Mouse (Mus musculus): ENCODE measurements around the gene Gm5431.
"Not testable (repeated sequence)": the region's sequence is repeated elsewhere in the genome, so short reads cannot be mapped to it uniquely, and the experiment has no call there.

Gm5431 gene

GRCm38 (mm10) chr11:48871201-48871772 lies 30.7 kb downstream of the Gm5431 start, which contains the start of gene Irgm1:
TSS of gene Irgm1 (minus strand) at chr11:48871683.
- DNase-seq (ENCODE audit: low spot score in 2 of 2): peak; percentile 74 to 84

GRCm38 (mm10) chr11:48870781-48871180 lies 31.2 kb downstream of the Gm5431 start:
- no peak for DNase-seq (ENCODE audit: low spot score in 2 of 2)

DNA sequence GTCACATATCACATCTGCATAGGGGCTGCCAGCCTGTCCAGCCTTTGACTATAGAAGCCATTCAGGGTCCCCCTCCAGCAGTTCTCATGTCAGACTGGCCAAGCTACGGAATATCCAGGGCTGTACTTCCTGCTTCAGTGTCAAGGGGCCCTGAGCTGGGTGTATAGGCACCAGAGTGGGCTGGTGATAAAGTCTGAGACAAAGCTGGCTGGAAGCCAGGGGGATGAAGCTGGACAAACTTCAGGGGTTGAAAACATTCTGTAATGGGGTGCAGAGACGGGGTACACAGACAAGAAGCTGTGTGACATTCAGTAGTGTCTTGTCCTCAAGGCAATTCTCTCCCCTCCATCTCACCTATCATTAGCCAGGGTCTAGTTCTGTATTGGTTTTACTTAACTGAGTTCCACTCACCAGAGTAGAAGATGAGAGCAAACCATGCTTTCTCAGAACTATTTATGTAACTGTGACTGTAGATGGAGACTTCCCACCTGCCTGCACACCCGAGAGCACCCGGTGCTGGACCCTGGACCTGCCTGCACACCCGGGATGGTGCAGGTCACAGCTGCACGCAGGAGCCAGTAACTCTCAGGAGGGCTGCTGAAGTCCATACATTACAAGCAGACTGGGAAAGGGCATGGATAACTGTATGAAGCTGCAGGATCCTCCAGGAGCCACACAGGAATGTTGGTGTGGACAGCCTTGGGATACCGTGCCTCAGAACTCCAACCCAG lies 32.5 kb downstream of the Gm5431 start:
- DNase-seq (ENCODE audit: low spot score in 2 of 2): no peak

DNA sequence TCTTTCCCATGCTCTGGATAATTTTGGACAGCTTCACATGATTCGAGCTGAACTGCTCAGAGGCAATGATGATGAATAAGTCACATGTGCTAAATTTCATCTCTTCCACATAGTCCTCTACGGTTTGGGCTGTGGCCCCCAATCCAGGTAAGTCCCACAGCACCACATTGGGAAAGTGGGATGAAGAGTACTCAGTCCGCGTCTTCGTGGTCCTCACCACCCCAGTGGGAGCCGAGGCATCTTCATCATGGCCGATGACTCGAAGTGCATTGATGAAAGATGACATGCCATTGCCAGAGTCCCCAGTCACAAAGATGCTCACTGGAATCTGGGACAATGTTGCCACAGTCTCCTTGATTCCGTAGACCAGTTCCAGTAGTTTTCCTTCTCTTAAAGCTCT lies 35.5 kb downstream of the Gm5431 start:
- no peak for DNase-seq (ENCODE audit: low spot score in 2 of 2)

DNA sequence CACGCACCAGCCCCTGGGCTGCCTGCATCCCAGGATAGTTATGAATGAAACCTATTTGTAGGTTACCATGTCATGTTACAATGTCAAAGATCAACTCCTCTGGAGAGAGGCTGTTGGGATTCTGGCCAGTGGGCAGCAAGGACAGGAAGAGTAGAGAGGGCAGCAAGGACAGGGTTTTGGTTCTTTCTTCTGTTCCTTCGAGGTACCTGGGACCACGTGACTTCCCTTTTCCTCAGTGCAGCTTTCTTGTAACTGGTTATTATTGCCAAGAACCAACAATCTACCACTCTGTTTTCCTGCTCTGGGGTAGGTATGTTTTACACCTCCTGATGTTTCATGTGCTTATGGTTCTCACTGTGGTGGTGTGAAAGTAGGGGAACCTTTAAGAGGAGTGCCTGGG lies 38.2 kb downstream of the Gm5431 start:
- no peak for DNase-seq (ENCODE audit: low spot score in 2 of 2)

- DNase-seq (ENCODE audit: low spot score in 2 of 2): no peak
Measured at GRCm38 (mm10) chr11:48862784-48863319, 39.2 kb downstream of the Gm5431 start.

DNA sequence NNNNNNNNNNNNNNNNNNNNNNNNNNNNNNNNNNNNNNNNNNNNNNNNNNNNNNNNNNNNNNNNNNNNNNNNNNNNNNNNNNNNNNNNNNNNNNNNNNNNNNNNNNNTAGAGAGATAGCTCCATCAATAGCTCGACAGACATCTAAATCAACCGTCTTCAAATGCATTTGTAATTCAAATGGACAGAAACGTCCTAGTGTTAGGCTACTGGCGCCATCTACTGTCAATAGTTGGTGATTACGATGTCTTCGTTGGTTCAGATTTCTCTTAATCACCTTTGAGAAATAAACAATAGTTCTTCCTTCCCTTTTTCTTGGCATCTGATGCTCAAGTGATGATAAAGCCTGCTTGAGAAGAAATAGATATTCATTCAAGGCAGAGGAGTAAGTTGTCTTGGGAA lies 43.0 kb downstream of the Gm5431 start:
- DNase-seq (ENCODE audit: low spot score in 2 of 2): peak; percentile 37 to 63

GRCm38 (mm10) chr11:48853474-48854180 lies 48.4 kb downstream of the Gm5431 start:
- DNase-seq (ENCODE audit: low spot score in 2 of 2): peak; percentile 79 to 85

DNA sequence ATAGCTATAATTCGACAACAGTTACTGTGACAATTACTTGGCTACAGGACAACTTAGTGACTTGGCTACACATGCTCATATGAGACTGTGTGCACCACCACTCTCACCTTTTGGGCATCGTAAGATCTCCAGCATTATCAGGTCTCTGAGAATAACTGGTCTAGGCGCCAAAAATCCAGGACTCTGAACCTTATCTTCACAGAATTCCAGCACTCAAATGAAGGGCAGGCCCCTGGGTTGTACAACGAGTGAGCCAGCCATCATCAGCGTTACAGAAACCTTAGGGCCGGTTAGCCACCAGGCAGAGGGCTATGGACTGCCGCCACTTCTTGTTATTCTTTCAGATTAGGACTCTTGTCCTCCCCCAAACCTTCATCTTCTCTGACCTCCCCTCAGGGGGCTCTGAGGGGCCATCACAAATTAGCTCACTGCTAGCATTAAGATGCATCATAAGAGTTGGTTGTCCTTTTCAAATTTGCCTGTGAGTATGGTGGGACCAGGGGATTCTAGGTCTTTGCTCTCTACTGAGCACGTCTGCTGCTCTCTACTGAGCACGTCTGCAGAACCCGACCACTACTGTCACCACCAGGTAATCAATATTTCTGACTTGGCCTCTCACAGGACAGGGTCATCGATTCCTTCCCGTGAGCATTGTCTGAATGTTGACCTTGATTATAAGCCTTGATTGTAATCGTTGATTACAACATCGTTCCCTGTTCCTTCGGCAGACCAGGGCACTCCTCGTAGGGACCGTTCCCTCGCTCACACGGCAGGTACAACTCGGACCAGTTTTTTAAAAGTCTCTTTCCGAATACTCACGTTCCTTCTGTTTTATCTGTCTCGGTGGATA lies 49.2 kb downstream of the Gm5431 start:
- no peak for DNase-seq (ENCODE audit: low spot score in 2 of 2)

DNA sequence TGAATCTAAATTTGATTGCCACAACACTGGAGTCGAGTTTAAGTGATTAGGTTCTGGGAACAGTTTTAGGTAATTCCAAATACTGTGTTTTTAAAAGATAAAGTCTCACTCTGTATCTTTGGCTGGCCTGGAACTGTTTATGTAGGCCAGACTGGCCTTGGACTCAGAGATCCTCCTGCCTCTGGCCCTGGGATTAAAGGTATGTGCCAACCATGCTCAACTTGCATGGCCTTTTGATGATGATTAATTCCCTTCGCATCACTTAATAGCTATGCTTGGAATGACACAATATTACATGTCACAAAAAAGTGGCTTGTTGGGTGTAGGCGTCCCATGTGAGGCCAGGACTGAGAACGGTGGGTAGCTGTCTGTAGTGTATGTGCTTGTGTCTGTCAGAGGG lies 49.8 kb downstream of the Gm5431 start:
- DNase-seq (ENCODE audit: low spot score in 2 of 2): no peak

- DNase-seq (ENCODE audit: low spot score in 2 of 2): no peak
Measured at GRCm38 (mm10) chr11:48851270-48851995, 50.6 kb downstream of the Gm5431 start.

DNA sequence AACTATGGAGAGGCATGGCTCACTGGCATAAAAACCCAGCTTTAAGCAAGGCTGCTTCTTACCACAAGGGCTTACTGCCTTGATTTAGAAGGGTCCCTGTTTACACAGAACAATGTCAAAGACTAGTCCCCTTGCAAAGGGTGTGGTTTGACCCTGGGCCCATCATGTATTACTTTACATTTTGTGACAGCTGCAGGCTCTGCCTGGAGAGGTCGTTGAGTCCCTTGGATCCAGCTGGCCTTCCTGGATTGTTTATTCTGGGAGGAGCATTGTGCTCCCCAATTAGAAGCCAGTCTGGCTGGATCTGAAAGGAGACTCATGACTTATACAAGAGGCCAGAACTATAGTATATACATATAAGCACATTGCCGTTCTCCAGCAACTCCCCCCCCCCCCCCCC lies 51.8 kb downstream of the Gm5431 start:
- no peak for DNase-seq (ENCODE audit: low spot score in 2 of 2)

DNA sequence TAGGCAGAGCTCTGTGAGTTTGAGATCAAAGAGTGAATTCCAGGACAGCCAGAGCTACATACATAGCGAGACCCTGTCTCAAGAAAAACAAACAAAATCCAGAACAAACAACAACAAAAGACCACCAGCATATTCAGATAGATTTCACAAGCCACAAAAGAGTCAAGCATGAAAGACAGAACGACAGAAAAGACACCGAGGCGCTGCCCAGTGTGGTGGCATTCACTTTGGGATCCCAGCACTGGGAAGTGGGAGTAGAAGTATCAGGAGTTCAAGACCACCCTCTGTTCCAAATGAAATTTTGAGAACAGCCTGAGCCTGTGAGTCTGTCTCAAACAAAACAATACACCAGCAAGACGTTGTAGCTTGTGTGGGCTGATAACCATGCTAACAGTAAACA lies 55.1 kb downstream of the Gm5431 start:
- no peak for DNase-seq (ENCODE audit: low spot score in 2 of 2)

DNA sequence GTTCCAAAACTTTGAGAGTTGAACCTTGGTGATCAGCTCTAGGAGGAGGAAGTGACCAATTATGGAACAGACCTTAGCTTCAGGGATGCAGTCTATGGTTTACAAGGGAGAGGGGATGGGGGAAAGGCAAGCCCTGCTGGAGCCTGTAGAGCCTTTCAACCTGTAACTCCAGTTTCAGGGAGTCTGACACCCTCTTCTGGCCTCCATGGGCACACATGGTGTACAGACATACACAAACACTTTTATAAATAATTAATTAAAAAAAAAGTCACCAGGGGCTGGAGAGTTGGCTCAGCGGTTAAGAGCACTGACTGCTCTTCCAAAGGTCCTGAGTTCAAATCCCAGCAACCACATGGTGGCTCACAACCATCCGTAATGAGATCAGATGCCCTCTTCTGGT lies 55.7 kb downstream of the Gm5431 start:
- DNase-seq (ENCODE audit: low spot score in 2 of 2): not testable (repeated sequence)

- no peak for DNase-seq (ENCODE audit: low spot score in 2 of 2)
Measured at GRCm38 (mm10) chr11:48845244-48845815, 56.7 kb downstream of the Gm5431 start.

DNA sequence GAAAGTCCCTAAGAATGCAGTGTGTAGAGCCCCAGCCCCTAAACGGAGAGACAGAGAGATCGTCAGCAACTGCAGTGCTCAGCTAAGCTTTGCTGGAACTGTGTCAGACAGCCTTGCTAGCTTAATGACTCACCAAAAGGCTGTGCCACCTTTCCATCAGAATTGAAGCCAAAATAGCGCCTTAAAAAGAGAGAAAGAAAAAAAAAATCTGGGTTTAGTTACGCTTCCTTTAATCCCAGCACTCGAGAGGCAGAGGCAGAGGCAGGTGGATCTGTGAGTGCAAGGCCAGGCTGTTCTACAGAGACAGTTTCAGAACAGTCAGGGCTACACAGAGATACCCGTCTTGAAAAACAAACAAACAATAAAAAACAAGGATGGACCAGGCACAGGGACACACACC lies 57.7 kb downstream of the Gm5431 start:
- no peak for DNase-seq (ENCODE audit: low spot score in 2 of 2)

DNA sequence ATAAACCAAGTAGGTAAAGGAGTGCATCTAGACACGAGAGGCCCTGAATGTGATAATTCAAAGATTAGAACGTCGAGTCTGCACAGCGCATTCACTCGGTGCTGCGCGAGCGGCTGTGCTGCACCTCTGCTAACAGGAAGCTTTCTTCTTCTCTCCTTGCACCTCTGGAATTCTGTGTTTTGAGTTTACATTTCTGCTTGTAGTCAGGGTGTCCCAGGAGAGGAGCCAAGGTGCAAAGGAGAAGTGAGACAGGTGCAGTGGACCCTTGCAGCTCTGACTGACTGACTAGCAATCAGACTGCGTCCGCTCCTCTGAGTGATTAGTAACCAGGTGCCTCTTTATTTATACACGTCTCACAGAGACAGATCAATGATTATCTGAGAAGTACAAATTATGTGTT lies 58.8 kb downstream of the Gm5431 start:
- peak; percentile 74 to 75 for DNase-seq (ENCODE audit: low spot score in 2 of 2)

DNA sequence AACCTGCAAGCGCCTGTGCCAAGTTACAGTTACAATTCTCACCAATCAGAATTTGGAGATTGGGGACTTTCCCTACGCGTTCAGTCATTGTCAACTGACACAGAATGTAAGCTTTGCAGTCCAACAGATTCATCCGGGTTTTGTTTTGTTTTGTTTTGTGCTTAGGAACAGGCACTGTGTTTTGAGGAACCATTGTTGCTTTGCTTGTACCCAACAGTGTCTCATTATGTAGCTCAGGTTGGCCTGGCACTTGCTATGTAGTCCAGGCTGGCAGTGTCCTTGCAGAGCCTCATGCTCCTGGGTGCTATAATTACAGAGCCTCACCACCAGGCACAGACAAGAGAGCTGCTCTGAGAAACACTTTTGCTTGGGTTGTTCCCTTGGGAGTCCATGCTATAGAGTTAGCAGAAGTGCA lies 59.6 kb downstream of the Gm5431 start:
- peak; percentile 54 to 61 for DNase-seq (ENCODE audit: low spot score in 2 of 2)

DNA sequence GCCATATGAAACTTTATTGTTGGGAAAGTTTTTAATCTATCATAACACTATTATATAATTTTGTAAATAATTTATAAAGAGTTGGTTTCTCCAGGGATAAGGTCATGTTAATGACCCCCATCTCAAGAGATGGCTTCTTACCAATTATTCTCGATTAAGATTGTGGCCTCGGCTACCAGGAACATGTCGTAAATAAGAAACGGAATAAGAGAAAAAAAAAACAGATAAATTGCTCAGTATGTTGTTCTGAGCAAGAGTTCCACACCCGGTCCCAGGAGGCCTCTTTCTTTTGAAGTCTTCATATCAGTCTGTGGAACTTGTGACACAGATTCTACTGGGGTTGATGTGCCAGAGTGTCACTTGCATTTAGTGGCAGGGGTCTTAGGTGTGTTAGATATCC lies 60.8 kb downstream of the Gm5431 start:
- DNase-seq (ENCODE audit: low spot score in 2 of 2): no peak

DNA sequence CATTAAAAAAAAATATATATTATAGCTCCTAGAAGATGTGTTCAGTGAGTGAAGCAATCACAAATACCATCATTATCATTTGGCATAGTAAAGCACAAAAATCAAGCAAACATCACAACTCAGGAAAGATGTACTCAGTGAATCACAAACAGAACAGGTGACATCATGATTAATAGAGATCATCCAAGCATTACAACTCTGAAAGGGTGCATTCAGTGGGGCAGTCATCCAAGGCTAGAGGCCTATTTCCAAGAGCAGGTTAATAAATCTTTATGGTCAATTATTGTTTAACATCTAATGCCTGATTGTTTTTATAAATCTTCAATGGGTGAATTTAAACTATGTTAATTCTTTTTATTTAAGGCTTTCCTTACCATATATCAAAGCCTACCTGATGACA lies 61.2 kb downstream of the Gm5431 start:
- DNase-seq (ENCODE audit: low spot score in 2 of 2): no peak
